Mouse (Mus musculus): ENCODE results near the gene Bri3.

The Bri3 gene

DNA sequence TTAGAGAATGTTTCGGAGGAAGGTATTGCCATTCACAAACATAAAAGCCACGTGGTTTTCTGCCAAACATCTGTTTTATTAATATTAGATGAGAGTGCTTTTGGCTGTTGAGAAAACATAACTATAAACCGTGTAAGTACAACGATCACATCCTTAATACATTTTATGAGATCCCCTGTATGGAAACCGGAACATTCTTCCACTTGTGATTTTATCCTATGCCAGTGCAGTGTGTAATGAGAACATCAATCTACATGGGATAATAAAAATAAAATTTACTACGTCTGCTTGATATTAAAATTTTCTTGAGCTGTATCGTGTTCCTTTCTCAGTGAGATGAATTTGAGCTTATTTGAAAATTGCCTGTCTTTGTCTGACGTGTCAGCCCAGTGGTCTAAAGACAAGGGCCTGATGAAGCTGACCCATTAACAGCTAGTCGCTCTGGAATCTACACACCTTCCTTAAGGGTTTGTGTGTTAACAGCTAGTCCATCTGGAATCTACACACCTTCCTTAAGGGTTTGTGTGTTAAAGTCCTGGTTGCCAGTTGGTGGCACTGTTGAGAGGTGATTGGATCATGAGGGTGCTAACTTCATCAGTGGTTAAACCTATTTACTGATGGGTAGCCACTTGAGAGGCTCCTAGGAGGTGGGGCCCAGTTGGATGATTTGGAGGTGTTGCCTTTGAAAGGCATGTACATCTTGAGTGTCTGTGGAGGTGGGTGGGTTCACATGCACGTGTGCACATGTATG, 202.4 kb downstream of the Bri3 start:
- no peak for DNase-seq

DNA sequence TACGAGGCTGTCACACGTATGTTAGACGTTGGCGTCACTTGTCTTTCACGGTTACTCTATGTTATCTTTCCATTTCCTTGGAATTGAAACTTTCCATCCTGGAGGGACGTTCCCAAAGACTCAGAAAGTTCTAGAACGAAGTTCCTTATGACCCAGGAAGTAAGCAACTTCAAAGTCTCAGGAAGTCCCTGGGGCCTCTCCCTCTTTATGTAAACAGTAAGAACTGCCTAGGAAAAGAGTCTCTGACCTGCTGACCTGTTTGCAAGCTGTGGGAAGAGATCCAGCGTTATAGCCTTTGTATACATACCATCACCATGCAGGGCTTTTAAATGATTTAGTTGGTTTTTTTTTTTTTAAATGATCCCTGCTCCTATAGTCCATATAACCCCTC, 203.0 kb downstream of the Bri3 start:
- DNase-seq, result no peak

DNA sequence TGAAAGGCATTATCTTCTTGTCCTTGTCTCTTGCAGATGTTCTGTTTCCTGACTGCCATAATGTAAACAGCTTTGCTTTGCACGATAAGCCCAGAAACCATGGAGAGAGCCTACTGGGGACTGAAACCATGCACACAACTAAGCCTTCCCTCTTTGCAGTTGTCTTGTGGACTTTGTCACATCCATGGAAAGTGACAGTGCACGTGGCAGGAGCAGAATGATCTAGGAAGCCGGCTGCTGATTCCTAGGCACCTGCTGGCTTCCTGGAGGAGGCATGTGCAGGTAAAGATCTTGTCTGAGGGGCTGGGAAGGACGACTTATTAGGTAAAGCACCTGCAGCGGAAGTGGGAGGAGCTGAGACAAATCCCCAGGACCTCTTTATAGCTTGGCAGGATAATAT, 203.7 kb downstream of the Bri3 start:
- no peak for DNase-seq

DNA sequence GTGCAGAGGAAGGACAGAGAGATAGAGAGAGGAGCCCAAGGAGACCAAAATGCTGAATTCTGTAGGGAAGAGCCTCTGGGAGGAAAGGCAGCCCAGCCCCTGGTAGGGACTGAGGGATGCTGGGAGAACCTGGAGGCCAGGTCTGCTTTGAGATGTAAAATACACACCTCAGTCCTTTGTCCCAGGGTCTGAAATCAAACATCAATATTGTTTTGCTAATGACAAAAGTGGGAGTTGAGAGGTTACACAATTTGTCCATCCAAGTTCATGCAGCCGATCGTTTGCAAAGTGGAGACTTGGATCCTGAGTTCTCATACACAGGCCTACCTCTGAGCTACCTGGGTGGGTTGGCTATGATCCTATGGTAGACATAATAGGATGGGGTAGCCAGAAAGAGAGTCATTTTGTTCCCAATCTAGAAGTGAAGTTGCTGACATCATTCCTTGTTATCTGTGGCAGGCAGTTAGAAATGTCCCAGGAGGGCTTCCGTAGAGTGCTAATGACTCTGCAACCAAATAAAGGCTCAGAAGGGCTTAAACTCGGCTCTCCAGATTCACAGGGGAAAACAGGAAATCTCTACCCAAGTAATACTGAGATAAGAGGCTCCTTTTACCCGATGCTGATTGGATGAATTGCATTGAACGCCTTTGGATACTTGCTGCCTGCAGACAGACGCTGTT, 208.7 kb downstream of the Bri3 start:
- DNase-seq, result no peak

DNA sequence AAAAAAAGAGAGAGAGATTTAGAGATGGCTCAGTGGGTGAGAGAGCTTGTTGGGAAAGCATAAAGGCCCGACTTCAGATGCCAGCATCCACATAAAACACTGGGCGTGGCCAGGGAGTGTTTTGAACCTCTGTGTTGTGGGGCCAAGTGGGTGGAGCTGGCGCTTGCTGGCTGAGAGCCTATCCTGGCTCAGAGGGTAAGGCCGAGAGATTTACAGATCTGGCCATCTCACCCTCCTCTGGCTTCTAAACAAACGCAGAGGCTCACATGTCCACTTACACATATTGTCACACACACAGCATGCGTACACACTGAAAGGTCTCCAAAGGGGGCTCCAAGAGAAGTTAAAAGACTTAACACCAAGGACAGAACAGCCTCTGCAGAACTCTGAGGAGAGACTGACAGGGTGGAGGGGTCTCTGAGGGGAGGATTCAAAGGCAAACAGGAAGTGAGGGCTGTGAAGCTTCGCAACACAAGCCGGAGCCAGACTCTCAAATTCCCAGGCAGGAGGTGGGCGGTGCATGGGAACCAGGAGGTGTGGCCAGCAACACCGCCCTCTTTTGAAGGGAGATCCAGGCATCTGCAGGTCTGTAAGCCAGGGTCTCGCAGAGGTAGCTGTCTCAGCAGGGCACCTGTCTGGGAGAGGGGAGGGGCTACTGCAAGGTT, 213.5 kb downstream of the Bri3 start:
- DNase-seq, result no peak

DNA sequence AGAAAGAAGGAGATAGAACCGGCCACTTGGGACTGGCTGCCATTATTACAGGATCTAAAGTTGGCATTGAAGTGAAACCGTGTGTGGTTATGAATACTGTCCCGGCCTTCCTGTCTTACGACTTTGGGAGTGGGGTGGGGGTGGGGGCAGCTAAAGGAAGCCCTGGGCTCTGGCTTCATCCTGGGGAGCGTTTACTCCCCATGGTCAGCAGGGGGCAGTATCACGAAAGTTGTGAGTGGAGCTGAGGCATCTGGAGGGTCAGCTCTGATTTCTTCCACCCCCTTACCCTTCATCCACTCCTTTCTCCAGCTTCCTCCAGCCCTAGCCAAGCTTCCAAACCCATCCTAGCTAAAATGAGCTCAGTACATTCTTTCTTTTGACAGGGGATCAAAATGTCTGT, 222.8 kb downstream of the Bri3 start:
- DNase-seq, result no peak

DNA sequence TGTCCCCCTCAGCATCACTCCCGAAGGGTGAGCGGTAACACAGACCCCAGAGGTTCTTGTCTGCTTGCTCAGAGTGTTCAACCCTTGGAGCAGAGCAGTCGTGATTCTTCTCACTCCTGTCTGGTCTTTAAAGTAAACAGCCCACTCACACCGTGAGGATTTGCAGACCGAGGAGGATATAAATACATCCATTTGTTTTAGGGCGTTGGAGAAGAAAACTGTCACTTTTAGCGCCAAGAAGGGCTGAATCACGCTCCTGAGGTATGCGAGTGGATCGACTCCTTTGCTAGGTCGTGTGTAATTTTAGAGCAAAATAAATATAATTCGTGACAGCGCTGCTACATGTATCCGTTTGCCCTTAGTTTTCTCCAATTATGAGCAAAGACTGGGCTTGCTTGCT, 228.8 kb downstream of the Bri3 start:
- no peak for DNase-seq

DNA sequence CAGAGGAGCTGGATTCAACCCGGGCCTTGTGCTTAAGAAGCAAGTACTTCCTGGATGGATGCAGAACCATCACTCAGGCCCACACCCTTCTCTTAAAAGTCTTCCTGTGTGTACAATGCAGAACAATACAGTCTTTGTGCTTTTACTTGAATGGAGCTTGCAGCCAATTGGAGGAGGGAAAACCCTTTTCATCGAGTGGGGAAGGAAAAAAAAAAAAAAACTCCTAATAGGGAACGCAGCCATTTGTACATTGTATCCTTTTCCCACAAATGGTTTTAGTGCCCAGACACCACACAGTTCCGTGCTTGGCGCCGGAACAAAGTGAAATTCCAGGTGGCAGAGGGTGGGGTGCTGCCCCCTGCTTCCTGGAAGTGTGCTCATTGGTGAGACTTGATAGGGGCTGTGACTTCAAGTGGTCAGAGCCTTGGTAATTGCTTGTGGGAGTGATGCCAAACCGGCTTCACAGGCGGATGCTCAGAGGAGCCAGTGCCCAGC, 235.5 kb downstream of the Bri3 start:
- DNase-seq, result no peak

DNA sequence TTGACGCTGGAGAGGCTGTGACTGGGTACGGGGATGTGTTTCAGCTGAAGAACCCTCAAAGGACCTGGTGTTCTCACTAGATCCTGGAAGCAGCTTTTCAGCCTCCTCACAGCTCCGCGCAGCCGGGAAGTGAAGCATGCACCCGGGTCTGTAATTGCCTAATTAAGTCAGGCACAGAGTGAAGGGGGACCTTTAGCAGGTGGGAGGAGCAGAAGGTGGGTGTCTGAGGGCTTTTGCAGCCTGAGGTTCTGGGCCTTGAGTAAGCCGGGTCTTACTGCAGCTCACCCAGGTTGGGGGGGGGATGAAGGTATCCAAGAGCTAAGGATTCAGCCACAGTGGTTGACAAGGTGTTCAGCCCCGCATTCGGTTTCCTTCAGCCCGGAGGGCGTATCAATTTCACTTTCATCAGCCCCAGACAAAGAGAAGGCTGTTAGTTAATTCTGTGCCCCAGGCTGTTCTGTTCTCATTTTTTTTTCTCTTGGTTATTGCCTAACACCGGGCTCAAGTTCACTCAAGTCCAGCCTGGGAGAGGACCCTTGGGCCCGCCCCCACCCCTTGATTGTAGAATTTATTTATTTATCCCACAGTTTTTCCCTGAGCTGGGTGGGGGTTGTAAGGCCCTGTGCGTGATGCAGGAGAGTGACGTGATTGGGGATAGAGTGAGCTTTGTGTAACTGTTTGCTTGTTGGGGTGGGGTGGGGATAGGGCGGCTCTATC, 239.6 kb downstream of the Bri3 start:
- no peak for DNase-seq

DNA sequence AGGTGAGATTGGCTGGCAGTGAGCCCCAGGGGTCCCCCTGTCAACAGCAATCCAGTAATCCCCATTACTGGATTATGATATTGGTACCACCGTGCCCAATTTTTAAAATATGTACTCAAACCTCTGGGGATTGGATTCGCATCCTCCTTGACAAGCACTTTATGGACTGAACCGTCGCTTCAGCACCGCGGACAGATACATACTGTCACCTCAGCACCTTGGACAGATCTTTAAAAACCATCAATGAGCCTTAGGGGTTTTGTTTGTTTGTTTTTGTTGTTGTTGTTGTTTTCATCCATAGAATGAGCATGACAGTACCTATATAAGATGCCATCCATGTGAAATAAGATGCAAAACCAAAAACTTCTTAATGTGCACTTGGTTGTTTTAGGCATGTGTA, 247.1 kb downstream of the Bri3 start:
- DNase-seq, result no peak
